Mouse (Mus musculus): ENCODE data around the gene Kiz. TPM values are rescaled to one million over a fixed set of nuclear protein-coding genes. Genes with fewer than 3 reads are reported as not detected.

Kiz gene
- polyA plus RNA-seq, 1 experiment from 2014 or later, result 11.7 TPM

- under 1% methylated on average over 37 of the region's 37 CpGs for WGBS
- Histone ChIP-seq H3K27me3 (ENCODE audit: control insufficient read depth, insufficient read depth, low read length) (no peaks in the 10 kb centered on the region), H3K36me3 (ENCODE audit: control insufficient read depth, insufficient read depth, low read length) (no peaks in the 10 kb centered on the region), H3K4me3 (ENCODE audit: low read depth, low read length) (peak within 1 kb of the TSS; percentile 90), H3K4me2 (replicated peaks; ENCODE audit: low read depth) (peak within 1 kb of the TSS; percentile 74), H3K27ac (replicated peaks) (peak within 1 kb of the TSS; percentile 99), H3K4me1 (replicated peaks; ENCODE audit: control insufficient read depth, insufficient read depth) (no peaks in the 10 kb centered on the region), H3K9me3 (ENCODE audit: control insufficient read depth, low read length) (no peaks in the 10 kb centered on the region), H3K9ac (ENCODE audit: low read length) (peak within 1 kb of the TSS; percentile 93)
- peak; percentile 96 for ATAC-seq (ENCODE audit: low FRiP score, low TSS enrichment)
- peak; percentile 95 for DNase-seq (ENCODE audit: low spot score)
- no peak for TF ChIP-seq EP300 (optimal IDR thresholded peaks at IDR 0.05)
- peak; percentile 1; the same call in 1 of the 2 replicates for TF ChIP-seq CTCF (IDR thresholded peaks at IDR 0.05; ENCODE audit: low read depth)
Observed at GRCm38 (mm10) chr2:147012623-147013184, 157.0 kb downstream of the Kiz start, which contains the start of gene Xrn2. TSS of gene Xrn2 (plus strand) at chr2:147012996.

- Histone ChIP-seq H3K4me2 (replicated peaks; ENCODE audit: low read depth) (peak overlapping the region; percentile 74), H3K9ac (ENCODE audit: low read length) (peak overlapping the region; percentile 93), H3K36me3 (ENCODE audit: control insufficient read depth, insufficient read depth, low read length) (no peaks in the 10 kb centered on the region), H3K4me3 (ENCODE audit: low read depth, low read length) (peak overlapping the region; percentile 90), H3K27ac (replicated peaks) (peak overlapping the region; percentile 99), H3K9me3 (ENCODE audit: control insufficient read depth, low read length) (no peaks in the 10 kb centered on the region), H3K4me1 (replicated peaks; ENCODE audit: control insufficient read depth, insufficient read depth) (no peaks in the 10 kb centered on the region), H3K27me3 (ENCODE audit: control insufficient read depth, insufficient read depth, low read length) (no peaks in the 10 kb centered on the region)
- DNase-seq (ENCODE audit: low spot score) (peak; percentile 82), ATAC-seq (ENCODE audit: low FRiP score, low TSS enrichment) (peak; percentile 86)
- no peak for TF ChIP-seq CTCF (IDR thresholded peaks at IDR 0.05; ENCODE audit: low read depth)
- TF ChIP-seq EP300 (optimal IDR thresholded peaks at IDR 0.05), result no peak
- WGBS, result under 1% methylated on average over 56 of the region's 59 CpGs
Observed at GRCm38 (mm10) chr2:147013194-147013969, 157.7 kb downstream of the Kiz start.

- Histone ChIP-seq H3K9me3 (ENCODE audit: control insufficient read depth, low read length) (no peaks in the 10 kb centered on the region), H3K9ac (ENCODE audit: low read length) (peak overlapping the region; percentile 93), H3K4me1 (replicated peaks; ENCODE audit: control insufficient read depth, insufficient read depth) (no peaks in the 10 kb centered on the region), H3K27me3 (ENCODE audit: control insufficient read depth, insufficient read depth, low read length) (no peaks in the 10 kb centered on the region), H3K36me3 (ENCODE audit: control insufficient read depth, insufficient read depth, low read length) (no peaks in the 10 kb centered on the region), H3K27ac (replicated peaks) (peak overlapping the region; percentile 99), H3K4me2 (replicated peaks; ENCODE audit: low read depth) (peak overlapping the region; percentile 74), H3K4me3 (ENCODE audit: low read depth, low read length) (peak overlapping the region; percentile 90)
- TF ChIP-seq CTCF (IDR thresholded peaks at IDR 0.05; ENCODE audit: low read depth), result no peak
- TF ChIP-seq EP300 (optimal IDR thresholded peaks at IDR 0.05), result no peak
- 14% methylated on average over 15 of the region's 15 CpGs for WGBS
- no peak for ATAC-seq (ENCODE audit: low FRiP score, low TSS enrichment)
- peak; percentile 16 for DNase-seq (ENCODE audit: low spot score)
Observed at GRCm38 (mm10) chr2:147014101-147014886, 158.6 kb downstream of the Kiz start.

Other genes with a start within 250 kb of the Kiz start
- gene Xrn2, start 157.1 kb downstream of the Kiz start, polyA plus RNA-seq (2015; fragmentation: Nextera tagmentation; extraction: Ambion mirVana), result 37.7 and 37.8 TPM in 2 replicates
- not detected in 2 replicates for gene Nkx2-4, start 229.6 kb downstream of the Kiz start, polyA plus RNA-seq (2015; fragmentation: Nextera tagmentation; extraction: Ambion mirVana)

Data from stomach, postnatal 0 days (tissue).